Mouse (Mus musculus) liver, adult 2 months (tissue): ENCODE results near the gene Sowahc. TPM values are rescaled to one million over a fixed set of nuclear protein-coding genes. Genes with fewer than 3 reads are reported as not detected.
A peak's percentile ranks its signal among the peaks of the same experiment; 100 is the strongest.

Experiments used
- DNase-seq: peaks from one replicate; pipeline ENCODE4 v3.0.0-alpha.2; 2011; ENCODE audit warnings: low read depth, low spot score; ENCODE audit errors: extremely low read depth
- H3K27ac ChIP-seq: fragments of 200-500 bp; replicated peaks from 2 replicates; pipeline ENCODE4 v1.5.1; 2012; ENCODE audit warnings: low read depth, mild to moderate bottlenecking, control low read depth, inconsistent platforms, low read length; ENCODE audit not compliant: insufficient read depth
- H3K27me3 ChIP-seq: fragments of 200-500 bp; 2 replicates; pipeline ENCODE4 v1.6.1; 2012; ENCODE audit warnings: mild to moderate bottlenecking, moderate library complexity, low read length, inconsistent platforms; ENCODE audit not compliant: control insufficient read depth, insufficient read depth
- H3K36me3 ChIP-seq: fragments of 200-500 bp; 2 replicates; pipeline ENCODE4 v1.6.1; 2012; ENCODE audit warnings: low read length, inconsistent platforms; ENCODE audit not compliant: control insufficient read depth, insufficient read depth
- H3K4me1 ChIP-seq: fragments of 200-500 bp; 2 replicates; pipeline ENCODE4 v1.6.1; 2011; ENCODE audit warnings: low read length; ENCODE audit not compliant: control insufficient read depth, insufficient read depth
- H3K4me3 ChIP-seq: fragments of 200-500 bp; 2 replicates; pipeline ENCODE4 v1.5.1; 2011; ENCODE audit warnings: low read depth, mild to moderate bottlenecking, control low read depth, low read length, moderate library complexity; ENCODE audit not compliant: insufficient read depth
- H3K79me2 ChIP-seq: fragments of 200-500 bp; 2 replicates; pipeline ENCODE4 v1.6.1; 2012; ENCODE audit warnings: inconsistent platforms, mild to moderate bottlenecking, low read length, moderate library complexity; ENCODE audit not compliant: control insufficient read depth, insufficient read depth
- H3K9ac ChIP-seq: fragments of 200-500 bp; 2 replicates; pipeline ENCODE4 v1.6.1; 2012; ENCODE audit warnings: low read depth, mild to moderate bottlenecking, control low read depth, inconsistent platforms, low read length
- CTCF ChIP-seq: fragments of 200-500 bp; IDR thresholded peaks from 2 replicates; pipeline ENCODE4 v1.5.1; 2011; ENCODE audit warnings: low read depth, low read length, control low read depth
- POLR2A ChIP-seq: fragments of 200-500 bp; IDR thresholded peaks from 2 replicates; pipeline ENCODE4 v1.6.1; 2011; ENCODE audit warnings: low read length, control low read depth; ENCODE audit not compliant: insufficient read depth; ENCODE audit errors: extremely low read depth
- WGBS: fragments of 180-500 bp; shearing (Covaris S2); methylation state at CpG from one replicate; pipeline ENCODE4 v1.1.7; 2018; 5-methylcytosine and 5-hydroxymethylcytosine counted together
- polyA plus RNA-seq: library from polyadenylated mRNA; depleted of rRNA; stranded (reverse); fragments of >200 nt; gene quantifications from 2 replicates; pipeline ENCODE4 v1.2.3, GENCODE M21; 2012
- total RNA-seq: library from RNA; depleted of rRNA; stranded (reverse); fragments of >200 nt; gene quantifications from 2 replicates; pipeline ENCODE4 v1.2.3, GENCODE M21; 2014

Sowahc gene
- total and polyA plus RNA-seq, 2 experiments, result 1.2 to 4.9 TPM

DNA sequence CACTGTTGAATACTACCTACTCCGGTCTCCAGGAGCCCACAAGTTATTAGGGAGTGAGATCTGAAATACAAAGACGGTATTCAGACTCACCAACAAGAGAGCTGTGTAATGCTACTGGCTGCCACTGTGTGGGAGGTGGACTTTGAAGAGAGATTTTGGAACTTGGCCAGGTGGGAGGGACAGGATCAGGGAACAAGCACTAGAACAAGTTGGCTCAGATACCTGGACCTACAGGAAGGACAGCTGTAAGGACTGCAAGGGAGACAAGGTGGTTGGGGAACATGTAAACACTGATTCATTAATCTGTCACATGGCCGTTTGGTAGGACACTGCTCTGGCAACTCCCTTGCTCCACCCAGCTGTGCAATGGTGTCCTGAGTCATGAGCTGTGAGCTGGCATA is 19.4 kb downstream of the Sowahc start:
- WGBS, result 32% methylated on average over 3 of the region's 3 CpGs
- no peak overlapping the region for H3K27ac ChIP-seq
- H3K4me3 ChIP-seq, result no peak overlapping the region
- no peaks in the 10 kb centered on the region for H3K4me1 ChIP-seq
- no peaks in the 10 kb centered on the region for H3K79me2 ChIP-seq
- no peaks in the 10 kb centered on the region for H3K36me3 ChIP-seq
- no peak overlapping the region for H3K9ac ChIP-seq
- peak; percentile 85 for DNase-seq
- TF ChIP-seq CTCF (no peak; the same call in 1 of the 2 replicates), POLR2A (no peak)
- no peaks in the 10 kb centered on the region for H3K27me3 ChIP-seq

DNA sequence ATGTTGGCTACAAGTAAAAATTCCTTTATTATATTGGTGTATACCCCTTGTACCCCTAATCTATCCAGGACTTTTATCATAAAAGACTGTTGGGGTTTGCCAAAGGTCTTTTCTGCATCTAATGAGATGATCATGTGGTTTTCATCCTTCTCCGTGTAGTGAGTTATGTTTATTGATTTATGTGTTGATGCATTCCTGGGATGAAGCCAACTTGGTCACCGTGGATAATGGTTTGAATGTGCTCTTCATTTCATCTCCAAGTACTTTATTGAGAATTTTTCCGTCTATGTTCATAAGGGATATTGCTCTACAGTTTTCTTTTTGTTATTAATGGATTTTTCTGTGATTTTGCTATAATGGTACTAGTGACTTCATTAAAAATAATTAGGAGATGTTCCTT is 27.8 kb downstream of the Sowahc start:
- no peak overlapping the region for H3K9ac ChIP-seq
- 72% methylated on average over 3 of the region's 3 CpGs for WGBS

GRCm38 (mm10) chr10:59250679-59251078 is 28.9 kb downstream of the Sowahc start:
- Histone ChIP-seq H3K27me3 (no peaks in the 10 kb centered on the region), H3K4me3 (no peak overlapping the region), H3K4me1 (peaks cover 1% of the 10 kb centered on the region; the same call in 1 of the 2 replicates), H3K27ac (no peak overlapping the region), H3K9ac (no peak overlapping the region), H3K79me2 (no peaks in the 10 kb centered on the region), H3K36me3 (no peaks in the 10 kb centered on the region)
- WGBS, result 75% methylated on average over 2 of the region's 2 CpGs
- DNase-seq, result no peak
- TF ChIP-seq CTCF, result no peak
- TF ChIP-seq POLR2A, result no peak

More for the DNA sequence above, 27.8 kb downstream of the Sowahc start:
- Histone ChIP-seq H3K27me3 (no peaks in the 10 kb centered on the region), H3K79me2 (no peaks in the 10 kb centered on the region), H3K4me3 (no peak overlapping the region), H3K27ac (no peak overlapping the region), H3K4me1 (no peaks in the 10 kb centered on the region), H3K36me3 (no peaks in the 10 kb centered on the region)
- TF ChIP-seq CTCF, result no peak
- TF ChIP-seq POLR2A, result no peak
- no peak for DNase-seq

DNA sequence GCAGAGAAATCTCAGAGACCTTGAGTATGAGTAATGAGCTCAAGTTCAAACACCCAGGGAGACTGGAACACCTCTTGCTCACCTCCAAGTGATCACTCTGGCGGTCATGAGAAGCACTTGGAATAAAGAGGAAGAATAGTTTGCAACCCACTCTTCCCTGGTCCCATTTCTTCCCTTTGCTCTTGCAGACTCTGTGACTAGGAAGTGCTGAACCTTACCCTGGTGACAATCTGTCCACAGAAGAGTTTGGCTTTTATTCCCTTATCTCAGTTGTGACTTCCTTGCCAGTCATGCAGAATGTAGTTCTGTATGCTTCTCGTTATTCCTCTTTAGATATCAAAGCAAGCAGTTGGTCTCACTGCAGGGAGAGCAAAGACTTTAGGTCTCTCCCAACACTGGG is 30.2 kb downstream of the Sowahc start:
- H3K27me3 ChIP-seq, result no peaks in the 10 kb centered on the region
- no peaks in the 10 kb centered on the region for H3K36me3 ChIP-seq
- H3K79me2 ChIP-seq, result no peaks in the 10 kb centered on the region
- no peak for DNase-seq
- peaks cover 1% of the 10 kb centered on the region; the same call in 1 of the 2 replicates for H3K4me1 ChIP-seq
- WGBS, result 62% methylated on average over 2 of the region's 2 CpGs
- H3K4me3 ChIP-seq, result no peak overlapping the region
- TF ChIP-seq CTCF (no peak), POLR2A (no peak)
- H3K27ac ChIP-seq, result no peak overlapping the region
- no peak overlapping the region for H3K9ac ChIP-seq

DNA sequence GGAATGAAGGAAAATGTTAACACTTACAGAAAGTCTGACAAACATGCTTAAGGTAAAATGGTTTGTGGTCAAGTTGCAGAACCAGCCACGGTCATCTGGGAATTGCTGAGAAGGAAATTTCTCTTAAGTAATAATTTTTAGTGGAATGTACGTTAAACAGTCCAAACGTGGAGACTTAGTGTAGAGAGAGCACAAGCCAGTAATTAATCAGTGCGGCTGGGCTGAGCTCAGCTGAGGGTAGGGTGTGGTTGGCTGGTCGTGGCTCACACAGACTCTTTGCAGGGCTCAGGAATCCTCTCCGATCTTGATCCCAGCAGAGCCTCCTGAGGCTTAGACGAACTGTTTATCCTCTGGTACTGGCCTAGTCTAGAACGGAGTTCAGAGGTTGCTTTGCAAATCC is 30.6 kb downstream of the Sowahc start:
- 77% methylated on average over 8 of the region's 8 CpGs for WGBS
- no peak for TF ChIP-seq POLR2A
- no peak for TF ChIP-seq CTCF
- Histone ChIP-seq H3K9ac (no peak overlapping the region), H3K36me3 (no peaks in the 10 kb centered on the region), H3K79me2 (no peaks in the 10 kb centered on the region), H3K27ac (no peak overlapping the region), H3K4me3 (no peak overlapping the region), H3K4me1 (peaks cover 1% of the 10 kb centered on the region; the same call in 1 of the 2 replicates), H3K27me3 (no peaks in the 10 kb centered on the region)
- no peak for DNase-seq

DNA sequence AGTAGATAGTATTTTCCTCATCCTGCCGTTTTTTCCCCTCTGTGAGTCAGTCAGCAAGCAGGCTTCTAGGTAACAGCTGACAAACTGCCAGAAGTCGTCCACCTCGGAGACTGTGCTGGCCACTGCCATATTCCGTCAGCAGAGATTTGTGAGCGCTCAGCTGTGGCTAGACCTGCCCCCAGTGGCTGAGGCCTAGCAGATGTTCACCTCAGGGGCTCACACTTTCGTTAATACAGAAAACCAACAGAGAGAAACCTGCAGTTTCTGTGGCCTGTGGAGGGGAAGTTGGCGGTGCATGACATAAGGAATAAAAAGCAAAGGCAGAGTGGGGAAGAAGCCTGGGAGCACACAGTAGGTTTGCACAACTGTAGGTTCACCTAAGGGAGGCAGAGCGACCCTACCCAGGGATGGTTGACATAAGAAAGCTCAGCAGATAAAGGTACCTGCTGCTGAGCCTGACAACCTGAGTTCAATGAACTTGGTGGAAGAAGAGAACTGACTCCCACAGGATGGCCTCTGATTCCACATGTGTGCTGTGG is 31.9 kb downstream of the Sowahc start:
- no peak for DNase-seq
- WGBS, result 91% methylated on average over 8 of the region's 8 CpGs
- H3K4me1 ChIP-seq, result peaks cover 1% of the 10 kb centered on the region; the same call in 1 of the 2 replicates

More for the DNA sequence above, 31.9 kb downstream of the Sowahc start:
- Histone ChIP-seq H3K4me3 (no peak overlapping the region), H3K79me2 (no peaks in the 10 kb centered on the region), H3K36me3 (no peaks in the 10 kb centered on the region), H3K9ac (no peak overlapping the region), H3K27ac (no peak overlapping the region), H3K27me3 (no peaks in the 10 kb centered on the region)
- TF ChIP-seq POLR2A (no peak), CTCF (no peak)
